Mouse (Mus musculus) myocyte (in vitro differentiated cells): ENCODE measurements around the gene Cfap65.

Experiments used
- CEBPB ChIP-seq: IDR thresholded peaks from 2 replicates; pipeline ENCODE4 v1.6.1; 2011; ENCODE audit warnings: mild to moderate bottlenecking, moderate library complexity; ENCODE audit not compliant: poor library complexity, insufficient read depth, severe bottlenecking
- MAX ChIP-seq: IDR thresholded peaks from one replicate; pipeline ENCODE4 v1.6.1; 2011; ENCODE audit warnings: low read depth, mild to moderate bottlenecking, control low read depth
- MYOG ChIP-seq, 3 experiments: IDR thresholded peaks; one replicate each; pipeline ENCODE4 v1.6.1; 2011; ENCODE audit warnings: control low read depth in 2 of 3, low read depth in 2 of 3, mild to moderate bottlenecking in 2 of 3; ENCODE audit not compliant: insufficient read length in 2 of 3, control insufficient read depth in 1 of 3, insufficient read depth in 1 of 3
- POLR2A ChIP-seq: IDR thresholded peaks from one replicate; pipeline ENCODE4 v1.6.1; 2011; ENCODE audit warnings: low read depth, mild to moderate bottlenecking, control low read depth, moderate library complexity; ENCODE audit not compliant: insufficient read length
- REST ChIP-seq: IDR thresholded peaks from one replicate; pipeline ENCODE4 v1.6.1; 2011; ENCODE audit warnings: mild to moderate bottlenecking, control low read depth, moderate library complexity; ENCODE audit not compliant: insufficient read depth, insufficient read length
- USF1 ChIP-seq: IDR thresholded peaks from one replicate; pipeline ENCODE4 v1.6.1; 2011; ENCODE audit warnings: low read depth, mild to moderate bottlenecking, control low read depth, moderate library complexity

DNA sequence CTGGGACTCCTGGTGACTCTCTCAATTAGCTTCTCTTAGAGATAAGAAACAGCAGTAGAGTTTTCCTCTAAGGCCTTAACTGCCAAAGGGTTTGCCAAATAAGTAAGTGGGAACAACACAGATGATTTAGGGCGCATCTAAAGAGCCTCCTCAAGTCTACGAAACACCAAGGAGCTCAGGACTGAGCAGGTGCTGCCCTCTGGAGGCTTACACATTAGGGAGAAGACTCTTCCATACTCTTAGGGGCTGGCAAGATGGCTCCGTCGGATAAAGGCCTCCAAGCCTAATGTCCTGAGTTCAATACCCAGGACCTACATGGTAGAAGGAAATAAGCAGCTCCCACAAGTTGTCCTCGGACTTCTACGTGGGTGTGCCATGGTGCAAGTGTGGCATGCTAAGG, 38.2 kb upstream of the Cfap65 start:
- TF ChIP-seq POLR2A, result no peak
- no peak for TF ChIP-seq MAX
- no peak for TF ChIP-seq MYOG (IDR thresholded peaks at IDR 0.05; ENCODE audit: control insufficient read depth in 1 of 3, insufficient read depth in 1 of 3, insufficient read length in 2 of 3, low read depth in 2 of 3)
- TF ChIP-seq REST, result no peak
- no peak for TF ChIP-seq CEBPB
- TF ChIP-seq USF1, result no peak
